Mouse (Mus musculus) heart, embryonic 14.5 days (tissue): ENCODE results near the gene Slc4a2. TPM values are rescaled to one million over a fixed set of nuclear protein-coding genes. Genes with fewer than 3 reads are reported as not detected.

Experiments used
- ATAC-seq: fragments of 200-750 bp; cut with Nextera tagmentation; 2 replicates; pipeline ENCODE4 v1.8.0; 2017; ENCODE audit warnings: low read depth, moderate TSS enrichment; ENCODE audit not compliant: insufficient number of reproducible peaks, insufficient read depth, low FRiP score
- H3K27ac ChIP-seq, 2 experiments: fragments of 200-500 bp in 1 of 2; fragments of 300-500 bp in 1 of 2; sonication (generic) in 1 of 2; replicated peaks in 1 of 2; 2 replicates each; pipeline ENCODE4 v1.5.1; 2012 to 2014; ENCODE audit warnings: low read depth in 2 of 2, low read length in 2 of 2, control low read depth in 1 of 2, mild to moderate bottlenecking in 1 of 2, mixed read lengths in 1 of 2; ENCODE audit not compliant: control insufficient read depth in 1 of 2, insufficient read depth in 1 of 2
- H3K27me3 ChIP-seq: fragments of 300-500 bp; sonication (generic); 2 replicates; pipeline ENCODE4 v1.6.1; 2014; ENCODE audit warnings: mild to moderate bottlenecking, low read length, control low read depth; ENCODE audit not compliant: control insufficient read depth, insufficient read depth
- H3K36me3 ChIP-seq: fragments of 300-500 bp; sonication (generic); 2 replicates; pipeline ENCODE4 v1.6.1; 2014; ENCODE audit warnings: mild to moderate bottlenecking, control low read depth, low read length, mixed read lengths; ENCODE audit not compliant: control insufficient read depth, insufficient read depth
- H3K4me1 ChIP-seq, 2 experiments: fragments of 200-500 bp in 1 of 2; fragments of 300-500 bp in 1 of 2; sonication (generic) in 1 of 2; 2 replicates each; pipeline ENCODE4 v1.6.1; 2012 to 2014; ENCODE audit warnings: low read length in 2 of 2, control low read depth in 1 of 2, mixed read lengths in 1 of 2; ENCODE audit not compliant: control insufficient read depth in 2 of 2, insufficient read depth in 2 of 2
- H3K4me2 ChIP-seq: fragments of 300-500 bp; sonication (generic); 2 replicates; pipeline ENCODE4 v1.6.1; 2014; ENCODE audit warnings: mild to moderate bottlenecking, low read length
- H3K4me3 ChIP-seq, 2 experiments: fragments of 200-500 bp in 1 of 2; fragments of 300-500 bp in 1 of 2; sonication (generic) in 1 of 2; 2 replicates each; pipeline ENCODE4 v1.5.1; 2012 to 2014; ENCODE audit warnings: low read length in 2 of 2, mild to moderate bottlenecking in 2 of 2, control low read depth in 1 of 2, low read depth in 1 of 2, moderate library complexity in 1 of 2; ENCODE audit not compliant: control insufficient read depth in 1 of 2, insufficient read depth in 1 of 2
- H3K9ac ChIP-seq: fragments of 300-500 bp; sonication (generic); 2 replicates; pipeline ENCODE4 v1.6.1; 2014; ENCODE audit warnings: mild to moderate bottlenecking, low read length
- H3K9me3 ChIP-seq: fragments of 300-500 bp; sonication (generic); 2 replicates; pipeline ENCODE4 v1.6.1; 2016; ENCODE audit warnings: low read length, control low read depth; ENCODE audit not compliant: control insufficient read depth
- WGBS: fragments of 180-500 bp; shearing (Covaris S2); extraction: QIAGEN DNeasy Blood & Tissue Kit; methylation state at CpG from one replicate; pipeline ENCODE4 v1.1.7; 2014; 5-methylcytosine and 5-hydroxymethylcytosine counted together
- polyA plus RNA-seq: library from polyadenylated mRNA; unstranded; fragments of >200 nt; fragmentation: Nextera tagmentation; extraction: Ambion mirVana; gene quantifications from 2 replicates; pipeline ENCODE4 v1.2.1, GENCODE M21; 2014

Gene Slc4a2
- polyA plus RNA-seq, 1 experiment from 2014 or later: 18.7 TPM

- Histone ChIP-seq H3K36me3 (peaks cover 41% of the 10 kb centered on the region), H3K27ac (no peak overlapping the region), H3K9me3 (no peaks in the 10 kb centered on the region), H3K27me3 (no peaks in the 10 kb centered on the region), H3K4me1 (peaks cover 0 to 2% of the 10 kb centered on the region in 2 experiments; a peak in 1 of 4 replicates), H3K4me2 (no peak overlapping the region), H3K4me3 (no peak overlapping the region), H3K9ac (no peak overlapping the region)
- 86% methylated on average over 13 of the region's 13 CpGs for WGBS
- 0 out of 2 replicates have a peak, but pooled peaks have one; percentile 13 for ATAC-seq
Observed at GRCm38 (mm10) chr5:24408651-24409050, 15.0 kb upstream of the Slc4a2 start.

GRCm38 (mm10) chr5:24409466-24409865 is 14.2 kb upstream of the Slc4a2 start:
- Histone ChIP-seq H3K9ac (no peak overlapping the region), H3K9me3 (no peaks in the 10 kb centered on the region), H3K27ac (no peak overlapping the region), H3K4me3 (no peak overlapping the region), H3K27me3 (peaks cover under 1% of the 10 kb centered on the region; the same call in 1 of the 2 replicates), H3K4me2 (no peak overlapping the region), H3K36me3 (peaks cover 33% of the 10 kb centered on the region), H3K4me1 (peaks cover 0 to 2% of the 10 kb centered on the region in 2 experiments; a peak in 1 of 4 replicates)
- no peak for ATAC-seq
- WGBS: 81% methylated on average over 2 of the region's 2 CpGs

GRCm38 (mm10) chr5:24412063-24412462 is 11.6 kb upstream of the Slc4a2 start:
- H3K4me2 ChIP-seq: no peak overlapping the region
- H3K36me3 ChIP-seq: peaks cover 14% of the 10 kb centered on the region
- ATAC-seq: no peak
- no peak overlapping the region for H3K4me3 ChIP-seq
- no peak overlapping the region for H3K9ac ChIP-seq
- WGBS: 61% methylated on average over 2 of the region's 2 CpGs
- peaks cover 0 to 2% of the 10 kb centered on the region in 2 experiments; a peak in 1 of 4 replicates for H3K4me1 ChIP-seq
- no peaks in the 10 kb centered on the region for H3K9me3 ChIP-seq
- peaks cover 11% of the 10 kb centered on the region; the same call in 1 of the 2 replicates for H3K27me3 ChIP-seq
- H3K27ac ChIP-seq: no peak overlapping the region

- H3K36me3 ChIP-seq: peaks cover 5% of the 10 kb centered on the region; the same call in 1 of the 2 replicates
- peaks cover 0 to 2% of the 10 kb centered on the region in 2 experiments; a peak in 1 of 4 replicates for H3K4me1 ChIP-seq
- ATAC-seq: no peak
- no peak within 1 kb of the TSS for H3K4me3 ChIP-seq
- no peaks in the 10 kb centered on the region for H3K9me3 ChIP-seq
- H3K27me3 ChIP-seq: peaks cover 12% of the 10 kb centered on the region; the same call in 1 of the 2 replicates
- no peak within 1 kb of the TSS for H3K27ac ChIP-seq
- no peak within 1 kb of the TSS for H3K9ac ChIP-seq
- WGBS: 39% methylated on average over 11 of the region's 11 CpGs
- no peak within 1 kb of the TSS for H3K4me2 ChIP-seq
Observed at GRCm38 (mm10) chr5:24413042-24413693, 10.5 kb upstream of the Slc4a2 start, which contains the start of gene Asic3. Gene Asic3, plus strand, starts transcription at chr5:24413392.

- H3K9ac ChIP-seq: no peak overlapping the region
- peaks cover 13% of the 10 kb centered on the region for H3K36me3 ChIP-seq
- H3K4me3 ChIP-seq: no peak overlapping the region
- ATAC-seq: no peak
- H3K27ac ChIP-seq: no peak overlapping the region
- H3K4me1 ChIP-seq: peaks cover 0 to 2% of the 10 kb centered on the region in 2 experiments; a peak in 1 of 4 replicates
- H3K9me3 ChIP-seq: no peaks in the 10 kb centered on the region
- peaks cover 12% of the 10 kb centered on the region; the same call in 1 of the 2 replicates for H3K27me3 ChIP-seq
- H3K4me2 ChIP-seq: no peak overlapping the region
- WGBS: 83% methylated on average over 13 of the region's 13 CpGs
Observed at GRCm38 (mm10) chr5:24413938-24414337, 9.7 kb upstream of the Slc4a2 start.

- ATAC-seq: peak; percentile 27; the same call in 1 of the 2 replicates
- H3K36me3 ChIP-seq: peaks cover 32% of the 10 kb centered on the region
- no peak overlapping the region for H3K27ac ChIP-seq
- no peak overlapping the region for H3K4me2 ChIP-seq
- H3K27me3 ChIP-seq: peaks cover 12% of the 10 kb centered on the region; the same call in 1 of the 2 replicates
- no peak overlapping the region for H3K9ac ChIP-seq
- no peaks in the 10 kb centered on the region for H3K9me3 ChIP-seq
- peaks cover 0 to 2% of the 10 kb centered on the region in 2 experiments; a peak in 1 of 4 replicates for H3K4me1 ChIP-seq
- WGBS: under 1% methylated on average over 21 of the region's 21 CpGs
- H3K4me3 ChIP-seq: no peak overlapping the region
Observed at GRCm38 (mm10) chr5:24416222-24416736, 7.4 kb upstream of the Slc4a2 start.

- WGBS: 79% methylated on average over 10 of the region's 10 CpGs
- H3K4me2 ChIP-seq: no peak overlapping the region
- no peak for ATAC-seq
- H3K4me1 ChIP-seq: peaks cover 0 to 2% of the 10 kb centered on the region in 2 experiments; a peak in 3 of 4 replicates
- H3K27me3 ChIP-seq: peaks cover 12% of the 10 kb centered on the region; the same call in 1 of the 2 replicates
- H3K9me3 ChIP-seq: no peaks in the 10 kb centered on the region
- peaks cover 35% of the 10 kb centered on the region for H3K36me3 ChIP-seq
- H3K4me3 ChIP-seq: no peak overlapping the region
- H3K9ac ChIP-seq: no peak overlapping the region
- no peak overlapping the region for H3K27ac ChIP-seq
Observed at GRCm38 (mm10) chr5:24417587-24417986, 6.0 kb upstream of the Slc4a2 start.
